Mouse (Mus musculus) limb, embryonic 11.5 days (tissue): ENCODE measurements around the gene Akap10. TPM values are rescaled to one million over a fixed set of nuclear protein-coding genes. Genes with fewer than 3 reads are reported as not detected.
"Not testable (repeated sequence)": the region's sequence is repeated elsewhere in the genome, so short reads cannot be mapped to it uniquely, and the experiment has no call there.

ENCODE experiments used
- ATAC-seq: fragments of 200-750 bp; cut with Nextera tagmentation; 2 replicates; pipeline ENCODE4 v1.8.0; 2017; ENCODE audit warnings: low read depth; ENCODE audit not compliant: insufficient number of reproducible peaks, low FRiP score, low TSS enrichment
- DNase-seq: peaks from one replicate; pipeline ENCODE4 v3.0.0-alpha.2; 2015; ENCODE audit warnings: low spot score
- H3K27ac ChIP-seq: fragments of 300-500 bp; sonication (generic); replicated peaks from 2 replicates; pipeline ENCODE4 v1.5.1; 2014; ENCODE audit warnings: low read depth, mild to moderate bottlenecking, low read length
- H3K27me3 ChIP-seq: fragments of 300-500 bp; sonication (generic); 2 replicates; pipeline ENCODE4 v1.6.1; 2014; ENCODE audit warnings: mild to moderate bottlenecking, low read length, mixed read lengths; ENCODE audit not compliant: control insufficient read depth, insufficient read depth
- H3K36me3 ChIP-seq: fragments of 300-500 bp; sonication (generic); 2 replicates; pipeline ENCODE4 v1.6.1; 2014; ENCODE audit warnings: mild to moderate bottlenecking, low read length, moderate library complexity, mixed read lengths; ENCODE audit not compliant: control insufficient read depth, insufficient read depth
- H3K4me1 ChIP-seq: fragments of 300-500 bp; sonication (generic); 2 replicates; pipeline ENCODE4 v1.6.1; 2014; ENCODE audit warnings: low read length, mixed read lengths; ENCODE audit not compliant: control insufficient read depth, insufficient read depth
- H3K4me2 ChIP-seq: fragments of 300-500 bp; sonication (generic); 2 replicates; pipeline ENCODE4 v1.6.1; 2014; ENCODE audit warnings: low read depth, mild to moderate bottlenecking, moderate library complexity; ENCODE audit not compliant: severe bottlenecking
- H3K4me3 ChIP-seq: fragments of 300-500 bp; sonication (generic); 2 replicates; pipeline ENCODE4 v1.5.1; 2014; ENCODE audit warnings: low read depth, low read length
- H3K9ac ChIP-seq: fragments of 300-500 bp; sonication (generic); 2 replicates; pipeline ENCODE4 v1.6.1; 2014; ENCODE audit warnings: mild to moderate bottlenecking, low read length
- H3K9me3 ChIP-seq: fragments of 300-500 bp; sonication (generic); 2 replicates; pipeline ENCODE4 v1.6.1; 2016; ENCODE audit warnings: low read length; ENCODE audit not compliant: control insufficient read depth
- whole genome bisulfite sequencing: fragments of 180-500 bp; shearing (Covaris S2); extraction: QIAGEN DNeasy Blood & Tissue Kit; methylation state at CpG from one replicate; pipeline ENCODE4 v1.1.7; 2014; 5-methylcytosine and 5-hydroxymethylcytosine counted together
- polyA plus RNA-seq: library from polyadenylated mRNA; unstranded; fragments of >200 nt; fragmentation: Nextera tagmentation; extraction: Ambion mirVana; gene quantifications from 2 replicates; pipeline ENCODE4 v1.2.1, GENCODE M21; 2014

Akap10 gene
- polyA plus RNA-seq, 1 experiment from 2014 or later = 17.7 TPM

GRCm38 (mm10) chr11:61963193-61963592 lies 33.1 kb upstream of the Akap10 start:
- no peak overlapping the region for H3K4me3 ChIP-seq
- DNase-seq = no peak

GRCm38 (mm10) chr11:61962684-61963083 lies 32.6 kb upstream of the Akap10 start:
- WGBS = 79% methylated on average over 6 of the region's 6 CpGs
- no peak for ATAC-seq
- no peaks in the 10 kb centered on the region for H3K36me3 ChIP-seq

More at GRCm38 (mm10) chr11:61963193-61963592, 33.1 kb upstream of the Akap10 start:
- Histone ChIP-seq H3K4me2 (no peak overlapping the region), H3K4me1 (no peaks in the 10 kb centered on the region), H3K27ac (no peak overlapping the region), H3K27me3 (peaks cover 6% of the 10 kb centered on the region; the same call in 1 of the 2 replicates), H3K9ac (no peak overlapping the region), H3K9me3 (no peaks in the 10 kb centered on the region), H3K36me3 (no peaks in the 10 kb centered on the region)
- 86% methylated on average over 3 of the region's 3 CpGs for whole genome bisulfite sequencing
- no peak for ATAC-seq

GRCm38 (mm10) chr11:61960096-61960495 lies 30.0 kb upstream of the Akap10 start:
- ATAC-seq (no peak), DNase-seq (no peak)
- Histone ChIP-seq H3K4me1 (no peaks in the 10 kb centered on the region), H3K9me3 (no peaks in the 10 kb centered on the region), H3K27ac (no peak overlapping the region), H3K27me3 (peaks cover 19% of the 10 kb centered on the region), H3K4me2 (no peak overlapping the region), H3K4me3 (no peak overlapping the region), H3K36me3 (no peaks in the 10 kb centered on the region), H3K9ac (no peak overlapping the region)
- 81% methylated on average over 2 of the region's 2 CpGs for WGBS

More at GRCm38 (mm10) chr11:61962684-61963083, 32.6 kb upstream of the Akap10 start:
- Histone ChIP-seq H3K27ac (no peak overlapping the region), H3K9me3 (no peaks in the 10 kb centered on the region), H3K4me2 (no peak overlapping the region), H3K4me3 (no peak overlapping the region), H3K9ac (no peak overlapping the region), H3K4me1 (no peaks in the 10 kb centered on the region), H3K27me3 (peaks cover 10% of the 10 kb centered on the region; the same call in 1 of the 2 replicates)
- DNase-seq = no peak

GRCm38 (mm10) chr11:61958706-61959105 lies 28.7 kb upstream of the Akap10 start:
- 60% methylated on average over 6 of the region's 6 CpGs for WGBS
- H3K27me3 ChIP-seq = peaks cover 19% of the 10 kb centered on the region
- not testable (repeated sequence) for H3K4me3 ChIP-seq, ATAC-seq, H3K36me3 ChIP-seq, H3K4me1 ChIP-seq, H3K27ac ChIP-seq, H3K9ac ChIP-seq, DNase-seq, H3K9me3 ChIP-seq, H3K4me2 ChIP-seq

GRCm38 (mm10) chr11:61957296-61957813 lies 27.3 kb upstream of the Akap10 start:
- H3K27ac ChIP-seq = no peak overlapping the region

GRCm38 (mm10) chr11:61956572-61957295 lies 26.7 kb upstream of the Akap10 start, which contains the start of gene Specc1:
Specc1 (plus strand) TSS chr11:61956763.
- H3K4me2 ChIP-seq = peak within 1 kb of the TSS; percentile 100
- H3K4me1 ChIP-seq = no peaks in the 10 kb centered on the region
- ATAC-seq = peak; percentile 78; the same call in 1 of the 2 replicates
- no peak within 1 kb of the TSS for H3K27ac ChIP-seq
- no peaks in the 10 kb centered on the region for H3K9me3 ChIP-seq
- peak within 1 kb of the TSS; percentile 59 for H3K4me3 ChIP-seq
- peaks cover 19% of the 10 kb centered on the region for H3K27me3 ChIP-seq
- WGBS = under 1% methylated on average over 57 of the region's 58 CpGs
- no peaks in the 10 kb centered on the region for H3K36me3 ChIP-seq
- H3K9ac ChIP-seq = peak within 1 kb of the TSS; percentile 43
- DNase-seq = peak; percentile 96

More at GRCm38 (mm10) chr11:61957296-61957813, 27.3 kb upstream of the Akap10 start:
- Histone ChIP-seq H3K4me2 (peak overlapping the region; percentile 100), H3K4me3 (peak overlapping the region; percentile 59), H3K9ac (peak overlapping the region; percentile 43; the same call in 1 of the 2 replicates), H3K36me3 (no peaks in the 10 kb centered on the region), H3K4me1 (no peaks in the 10 kb centered on the region), H3K9me3 (no peaks in the 10 kb centered on the region), H3K27me3 (peaks cover 19% of the 10 kb centered on the region)
- WGBS = 6% methylated on average over 25 of the region's 25 CpGs
- DNase-seq = peak; percentile 34
- no peak for ATAC-seq

GRCm38 (mm10) chr11:61955951-61956350 lies 25.9 kb upstream of the Akap10 start:
- Histone ChIP-seq H3K27me3 (peaks cover 19% of the 10 kb centered on the region), H3K4me1 (no peaks in the 10 kb centered on the region), H3K9me3 (no peaks in the 10 kb centered on the region), H3K4me3 (no peak overlapping the region), H3K27ac (no peak overlapping the region), H3K4me2 (no peak overlapping the region; the same call in 1 of the 2 replicates), H3K36me3 (no peaks in the 10 kb centered on the region), H3K9ac (no peak overlapping the region)
- ATAC-seq (no peak), DNase-seq (no peak)
- WGBS = 79% methylated on average over 6 of the region's 6 CpGs

- H3K4me3 ChIP-seq = no peak overlapping the region
- no peaks in the 10 kb centered on the region for H3K9me3 ChIP-seq
- DNase-seq (no peak), ATAC-seq (no peak)
- no peak overlapping the region for H3K27ac ChIP-seq
- peaks cover 19% of the 10 kb centered on the region for H3K27me3 ChIP-seq
- H3K9ac ChIP-seq = no peak overlapping the region
- 84% methylated on average over 6 of the region's 6 CpGs for WGBS
- no peak overlapping the region for H3K4me2 ChIP-seq
- H3K36me3 ChIP-seq = no peaks in the 10 kb centered on the region
- H3K4me1 ChIP-seq = no peaks in the 10 kb centered on the region
Measured at GRCm38 (mm10) chr11:61955136-61955535, 25.1 kb upstream of the Akap10 start.
